Mouse (Mus musculus) thymus, postnatal 0 days (tissue): ENCODE measurements around the gene Dbi. TPM values are rescaled to one million over a fixed set of nuclear protein-coding genes. Genes with fewer than 3 reads are reported as not detected.

Experiments used
- DNase-seq: peaks from one replicate; pipeline ENCODE4 v3.0.0-alpha.2; 2015; ENCODE audit warnings: low spot score
- polyA plus RNA-seq: library from polyadenylated mRNA; unstranded; fragments of >200 nt; fragmentation: Nextera tagmentation; extraction: Ambion mirVana; gene quantifications from 2 replicates; pipeline ENCODE4 v1.2.1, GENCODE M21; 2015

Dbi gene
- polyA plus RNA-seq, 1 experiment from 2014 or later: 518 TPM

- no peak for DNase-seq
These were observed 31.7 kb downstream of the Dbi start for GRCm38 (mm10) chr1:120089180-120089579.

- no peak for DNase-seq
These were observed 34.2 kb downstream of the Dbi start for GRCm38 (mm10) chr1:120086644-120087043.

DNA sequence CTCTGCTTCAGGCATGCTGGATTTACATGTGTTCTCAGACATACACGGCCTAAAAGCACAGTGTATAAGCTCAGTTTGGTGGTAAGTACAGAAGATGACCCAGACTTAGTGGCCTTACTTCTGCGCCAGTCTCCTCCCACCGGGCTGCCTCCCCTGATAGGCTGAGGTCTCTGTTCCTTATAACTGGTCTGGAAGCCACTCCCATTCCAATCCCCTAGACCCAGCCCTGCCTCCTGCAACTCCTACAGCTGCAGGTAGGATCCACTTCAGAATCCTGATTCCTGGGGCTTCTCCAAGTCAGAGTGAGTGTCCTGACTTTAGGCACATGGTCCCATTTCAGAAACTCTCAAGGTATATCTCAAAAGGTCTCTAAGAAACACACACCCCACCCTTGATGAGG lies 35.2 kb downstream of the Dbi start:
- no peak for DNase-seq

- DNase-seq: no peak
These were observed 36.9 kb downstream of the Dbi start for GRCm38 (mm10) chr1:120083921-120084517.

DNA sequence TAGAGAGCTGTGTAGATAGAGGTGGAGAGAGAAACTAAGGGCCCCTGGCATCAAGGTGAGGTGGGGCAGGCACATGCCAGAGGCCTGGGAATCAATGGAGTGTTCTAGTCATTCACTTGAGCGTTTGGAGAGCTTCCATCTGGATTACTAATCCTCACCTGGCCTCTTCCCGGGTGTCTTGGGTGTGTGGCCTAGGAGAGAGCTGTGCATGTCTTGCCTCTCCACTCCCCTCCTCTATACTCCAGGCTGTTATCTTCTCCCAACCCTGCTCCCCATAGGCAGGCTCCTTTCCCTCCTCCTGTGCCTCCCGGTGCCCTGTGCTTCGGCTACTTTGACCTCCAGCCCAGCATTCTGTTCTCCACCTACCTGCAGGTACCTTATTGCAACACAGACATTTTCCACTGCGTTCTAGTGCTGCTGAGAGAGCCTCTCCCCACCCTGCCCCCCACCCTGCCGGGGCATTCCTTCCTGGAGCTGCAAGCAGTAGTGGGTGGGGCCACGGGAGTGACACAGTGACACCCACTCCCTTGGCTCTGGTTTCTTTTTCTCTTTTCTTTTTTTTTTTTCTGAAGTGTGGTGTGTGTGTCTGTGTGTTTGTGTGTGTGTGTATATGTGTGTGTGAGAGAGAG lies 37.8 kb downstream of the Dbi start:
- DNase-seq: no peak

DNA sequence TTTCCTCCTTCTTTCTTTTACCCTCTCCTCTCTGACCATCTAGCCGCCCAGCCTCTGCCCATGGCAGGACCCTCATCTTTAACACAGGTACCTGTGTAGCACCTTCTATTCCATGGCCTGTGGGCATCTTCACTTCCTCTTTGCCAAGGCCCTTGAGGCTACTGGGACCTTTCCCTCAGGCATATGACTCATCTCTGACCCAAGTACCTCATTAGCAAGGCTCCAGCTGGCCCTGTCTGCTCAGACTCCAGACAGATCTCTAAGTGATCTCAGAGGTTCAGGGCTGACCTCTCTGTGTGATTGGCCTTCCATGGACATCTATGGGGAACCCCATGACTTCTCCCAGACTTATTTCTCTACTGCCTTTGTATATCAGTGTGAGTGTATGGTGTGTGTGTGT lies 40.2 kb downstream of the Dbi start:
- DNase-seq: no peak

GRCm38 (mm10) chr1:120077746-120078410 lies 43.0 kb downstream of the Dbi start:
- no peak for DNase-seq

DNA sequence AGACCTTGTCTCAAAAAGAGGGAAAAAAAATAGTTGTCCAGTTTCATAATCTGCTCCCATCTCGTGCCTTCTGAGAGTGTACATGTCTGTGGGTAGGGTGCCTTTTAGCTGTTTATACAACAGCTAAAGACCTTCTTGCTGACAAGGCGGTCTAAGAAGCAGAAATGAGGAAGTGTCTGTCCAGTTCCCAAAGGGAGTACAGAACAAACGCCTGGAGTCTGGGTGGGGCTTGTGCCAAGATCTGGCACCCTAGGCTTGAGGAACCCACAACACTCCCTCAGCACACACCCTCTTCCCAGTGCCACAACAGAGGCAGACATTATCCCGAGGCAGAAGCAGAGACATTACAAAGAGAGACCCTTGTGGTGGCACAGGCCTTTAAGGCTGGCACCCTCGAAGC lies 45.4 kb downstream of the Dbi start:
- no peak for DNase-seq

DNA sequence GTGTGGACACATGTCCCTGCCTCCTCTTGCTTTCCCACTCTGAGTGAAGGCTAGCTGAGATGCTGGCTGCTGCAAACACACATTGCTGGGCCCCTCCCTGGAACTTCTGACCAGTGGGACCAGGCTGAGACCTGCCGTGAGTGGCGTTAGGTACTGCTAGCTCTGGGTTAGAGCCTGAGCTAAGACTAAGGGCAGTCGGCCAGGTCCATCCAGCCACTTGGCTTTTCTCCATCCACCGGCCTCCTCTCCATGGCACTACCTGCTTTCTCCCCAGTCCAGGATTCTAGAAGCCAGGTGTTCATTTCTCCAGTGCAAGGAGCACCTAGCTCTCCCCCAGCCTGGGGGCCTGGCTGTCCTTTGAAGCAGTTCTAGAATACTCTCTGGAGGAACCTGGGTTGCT lies 45.9 kb downstream of the Dbi start:
- no peak for DNase-seq

DNA sequence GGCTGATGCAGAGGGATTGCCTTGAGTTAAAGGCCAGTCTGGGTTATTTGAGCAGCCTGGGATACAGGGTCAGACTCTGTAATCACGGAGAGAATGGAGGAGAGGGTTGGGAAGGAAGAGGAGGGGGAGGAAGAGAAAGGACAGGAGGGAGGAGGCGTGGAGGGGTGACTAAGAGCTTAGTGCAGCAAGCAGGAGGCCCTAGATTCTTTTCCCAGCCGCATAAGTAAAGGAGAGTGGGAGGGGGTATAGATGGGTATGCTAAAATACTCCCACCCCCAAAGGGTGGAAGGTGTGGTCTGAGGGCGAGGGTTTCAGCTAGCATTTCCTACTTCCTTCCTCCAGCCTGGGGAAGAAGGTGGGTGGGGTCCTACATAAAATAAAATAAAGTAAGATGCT lies 46.6 kb downstream of the Dbi start:
- no peak for DNase-seq

GRCm38 (mm10) chr1:120073519-120074306 lies 47.2 kb downstream of the Dbi start, which contains the start of gene Tmem37:
Gene Tmem37 (minus strand): TSS chr1:120074074.
- no peak for DNase-seq

GRCm38 (mm10) chr1:120072900-120073299 lies 48.0 kb downstream of the Dbi start:
- no peak for DNase-seq

GRCm38 (mm10) chr1:120071133-120071532 lies 49.7 kb downstream of the Dbi start:
- DNase-seq: no peak

DNA sequence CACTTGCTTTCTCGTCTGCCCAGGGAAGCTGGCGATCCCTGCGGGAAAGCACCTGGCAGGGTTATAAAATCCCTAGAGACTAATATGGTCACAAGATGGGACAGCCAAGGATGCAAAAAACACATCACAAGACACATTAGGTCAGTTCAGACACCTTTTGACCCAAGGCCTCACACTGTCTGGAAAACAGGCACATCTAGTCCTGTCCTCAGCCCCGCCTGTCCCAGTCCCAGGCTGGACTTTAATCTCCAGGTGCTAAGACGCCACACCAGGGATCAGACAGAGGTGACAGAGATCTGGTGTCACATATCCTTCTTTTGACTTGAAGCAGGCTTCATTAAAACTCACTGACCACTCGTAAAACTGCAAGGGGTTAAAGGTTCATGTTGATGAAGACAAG lies 50.7 kb downstream of the Dbi start:
- no peak for DNase-seq

- DNase-seq: no peak
These were observed 51.8 kb downstream of the Dbi start for GRCm38 (mm10) chr1:120069120-120069519.

DNA sequence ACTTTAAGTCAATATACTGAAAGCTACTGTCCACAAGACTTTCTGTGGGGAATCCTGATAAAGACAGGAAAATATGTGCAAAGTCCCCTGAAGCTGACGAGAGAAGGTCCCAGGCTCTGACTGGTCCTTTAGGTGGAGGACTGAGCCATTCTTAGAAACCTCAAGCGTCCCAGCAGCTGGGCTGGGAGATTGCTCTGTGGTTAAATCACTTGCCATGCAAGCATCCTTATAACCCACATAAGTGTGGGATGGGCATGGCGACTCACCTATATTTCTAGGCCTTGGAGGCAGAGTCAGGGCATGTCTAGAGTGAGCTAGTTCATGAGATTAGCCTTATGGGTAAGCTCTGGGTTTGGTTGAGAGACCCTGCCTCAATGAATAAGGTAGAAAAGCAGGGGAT lies 54.3 kb downstream of the Dbi start:
- no peak for DNase-seq

DNA sequence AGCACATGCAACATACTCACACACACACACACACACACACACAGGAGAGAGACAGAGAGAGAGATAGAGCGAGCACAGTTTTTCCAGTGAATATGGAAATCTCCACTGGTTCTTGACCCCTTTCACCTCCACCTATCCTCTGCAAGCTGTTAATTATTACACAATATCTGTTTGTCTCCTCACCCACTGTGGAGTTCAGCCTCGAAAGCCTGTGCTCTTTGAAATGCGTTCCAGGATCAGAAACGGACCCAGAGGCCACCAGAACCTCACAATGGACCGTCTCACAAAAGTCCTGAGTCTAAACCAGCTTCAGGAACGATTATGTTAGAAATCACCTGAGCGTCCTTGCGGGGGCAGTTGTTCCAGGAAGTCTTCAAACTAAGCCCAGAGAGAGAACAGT lies 54.7 kb downstream of the Dbi start:
- DNase-seq: no peak

DNA sequence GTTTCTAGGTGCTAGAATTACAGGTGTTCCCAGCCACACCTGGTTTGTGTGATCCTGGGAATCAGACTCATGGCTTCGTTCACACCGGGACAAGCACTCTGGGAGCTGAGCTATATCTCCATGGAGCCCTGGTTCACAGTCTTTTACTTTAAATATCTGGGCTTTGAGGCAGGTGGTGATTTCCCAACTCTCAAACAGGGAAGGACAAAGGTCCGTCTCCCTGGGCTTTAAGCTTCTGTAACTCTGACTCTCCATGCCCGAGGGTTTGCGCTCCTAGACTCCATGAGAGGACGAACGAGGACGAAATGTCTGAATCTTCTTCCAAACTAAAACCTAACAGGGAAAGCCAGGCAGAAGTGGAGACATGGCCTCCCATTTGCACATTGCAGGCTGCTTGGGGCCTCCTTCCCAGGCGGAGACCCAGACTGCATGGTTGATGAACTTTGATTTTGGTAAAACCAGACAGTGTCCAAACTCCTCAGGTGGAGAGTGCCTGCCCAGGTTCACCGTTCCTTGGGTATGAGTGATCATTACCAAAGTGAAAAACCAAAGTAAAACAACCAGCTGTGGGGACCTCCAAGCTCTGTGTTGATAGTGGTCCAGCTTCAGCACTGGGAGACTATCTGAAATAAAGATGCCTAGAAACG lies 56.7 kb downstream of the Dbi start:
- DNase-seq: no peak
